Mouse (Mus musculus) heart, adult 2 months (tissue): ENCODE results near the gene Snd1. TPM values are rescaled to one million over a fixed set of nuclear protein-coding genes. Genes with fewer than 3 reads are reported as not detected.

Experiments
- DNase-seq, 2 experiments: peaks; one replicate each; pipeline ENCODE4 v3.0.0; 2021
- H3K27ac ChIP-seq: fragments of 200-600 bp; 2 replicates; pipeline ENCODE4 v1.8.1; 2022
- H3K27me3 ChIP-seq: fragments of 200-500 bp; 2 replicates; pipeline ENCODE4 v1.6.1; 2012; ENCODE audit warnings: mild to moderate bottlenecking, low read length, inconsistent platforms, mixed read lengths; ENCODE audit not compliant: control insufficient read depth, insufficient read depth
- H3K36me3 ChIP-seq: fragments of 200-500 bp; 2 replicates; pipeline ENCODE4 v1.6.1; 2012; ENCODE audit warnings: low read length, inconsistent platforms; ENCODE audit not compliant: control insufficient read depth, insufficient read depth
- H3K4me1 ChIP-seq: fragments of 200-500 bp; 2 replicates; pipeline ENCODE4 v1.6.1; 2011; ENCODE audit warnings: low read length; ENCODE audit not compliant: control insufficient read depth, insufficient read depth
- H3K4me3 ChIP-seq: fragments of 200-600 bp; 2 replicates; pipeline ENCODE4 v1.8.1; 2022
- H3K79me2 ChIP-seq: fragments of 200-500 bp; replicated peaks from 2 replicates; pipeline ENCODE4 v1.6.1; 2012; ENCODE audit warnings: mild to moderate bottlenecking, inconsistent platforms, low read length, moderate library complexity, mixed read lengths; ENCODE audit not compliant: control insufficient read depth, insufficient read depth
- H3K9ac ChIP-seq: fragments of 200-500 bp; 2 replicates; pipeline ENCODE4 v1.6.1; 2012; ENCODE audit warnings: low read depth, mild to moderate bottlenecking, control low read depth, inconsistent platforms, low read length, mixed read lengths
- CTCF ChIP-seq: fragments of 200-600 bp; IDR thresholded peaks from 2 replicates; pipeline ENCODE4 v1.8.1; 2022; ENCODE audit warnings: antibody characterized with exemption, mild to moderate bottlenecking, moderate library complexity
- EP300 ChIP-seq: fragments of 200-500 bp; IDR thresholded peaks from 2 replicates; pipeline ENCODE4 v1.6.1; 2011; ENCODE audit warnings: low read depth, low read length, control low read depth; ENCODE audit not compliant: insufficient read depth
- POLR2A ChIP-seq: fragments of 200-500 bp; IDR thresholded peaks from 2 replicates; pipeline ENCODE4 v1.6.1; 2011; ENCODE audit warnings: mild to moderate bottlenecking, low read depth, low read length, control low read depth; ENCODE audit not compliant: insufficient read depth
- WGBS: fragments of 180-500 bp; shearing (Covaris S2); methylation state at CpG from one replicate; pipeline ENCODE4 v1.1.7; 2018; 5-methylcytosine and 5-hydroxymethylcytosine counted together
- intact Hi-C: fragments of 180-260 bp; cut with DNase I; formaldehyde crosslinking; loops from one replicate; pipeline ENCODE4 v1.15.1; 2025
- polyA plus RNA-seq: library from polyadenylated mRNA; depleted of rRNA; stranded (reverse); fragments of >200 nt; gene quantifications from 2 replicates; pipeline ENCODE4 v1.2.3, GENCODE M21; 2012
- total RNA-seq, 2 experiments: library from RNA; stranded (reverse); gene quantifications; 2 replicates each; pipeline ENCODE4 v1.2.3; 2021

Snd1 gene
- total and polyA plus RNA-seq, 3 experiments: 39.9 to 74.1 (median 62.4) TPM

GRCm38 (mm10) chr6:28767891-28768481 is 293.0 kb downstream of the Snd1 start:
- no peak for TF ChIP-seq EP300
- TF ChIP-seq POLR2A: no peak
- no peak for TF ChIP-seq CTCF
- intact Hi-C loops: no loop called here
- H3K9ac ChIP-seq: no peak overlapping the region
- peaks cover 4% of the 10 kb centered on the region for H3K4me1 ChIP-seq
- WGBS: 74% methylated on average over 6 of the region's 6 CpGs
- no peaks in the 10 kb centered on the region for H3K27me3 ChIP-seq
- H3K36me3 ChIP-seq: no peaks in the 10 kb centered on the region; the same call in 1 of the 2 replicates
- H3K27ac ChIP-seq: no peak overlapping the region
- no peak overlapping the region for H3K4me3 ChIP-seq
- no peaks in the 10 kb centered on the region for H3K79me2 ChIP-seq
- no peak for DNase-seq

GRCm38 (mm10) chr6:28771331-28771730 is 296.4 kb downstream of the Snd1 start:
- intact Hi-C loops: no loop called here
- TF ChIP-seq EP300 (no peak), CTCF (no peak), POLR2A (no peak)
- DNase-seq: no peak
- H3K4me1 ChIP-seq: peaks cover 2% of the 10 kb centered on the region
- H3K27ac ChIP-seq: no peak overlapping the region
- H3K9ac ChIP-seq: no peak overlapping the region
- H3K79me2 ChIP-seq: no peaks in the 10 kb centered on the region
- H3K4me3 ChIP-seq: no peak overlapping the region
- no peaks in the 10 kb centered on the region for H3K27me3 ChIP-seq
- H3K36me3 ChIP-seq: no peaks in the 10 kb centered on the region
- 65% methylated on average over 2 of the region's 2 CpGs for WGBS

- 57% methylated on average over 3 of the region's 3 CpGs for WGBS
- no peak for DNase-seq
Observed at GRCm38 (mm10) chr6:28781696-28782095, 306.8 kb downstream of the Snd1 start.

GRCm38 (mm10) chr6:28783082-28783647 is 308.2 kb downstream of the Snd1 start:
- H3K4me3 ChIP-seq: no peak overlapping the region
- DNase-seq: no peak
- no peaks in the 10 kb centered on the region for H3K27me3 ChIP-seq
- no peaks in the 10 kb centered on the region for H3K79me2 ChIP-seq
- H3K4me1 ChIP-seq: no peaks in the 10 kb centered on the region
- no peak for TF ChIP-seq EP300
- no peak for TF ChIP-seq POLR2A
- no peak for TF ChIP-seq CTCF
- H3K9ac ChIP-seq: no peak overlapping the region
- H3K27ac ChIP-seq: no peak overlapping the region
- 74% methylated on average over 4 of the region's 4 CpGs for WGBS
- peaks cover 4% of the 10 kb centered on the region; the same call in 1 of the 2 replicates for H3K36me3 ChIP-seq
- intact Hi-C loops: no loop called here

More at GRCm38 (mm10) chr6:28781696-28782095, 306.8 kb downstream of the Snd1 start:
- no peak overlapping the region for H3K4me3 ChIP-seq
- intact Hi-C loops: no loop called here
- H3K27me3 ChIP-seq: no peaks in the 10 kb centered on the region
- H3K4me1 ChIP-seq: no peaks in the 10 kb centered on the region
- no peak overlapping the region for H3K9ac ChIP-seq
- no peak overlapping the region for H3K27ac ChIP-seq
- TF ChIP-seq POLR2A: no peak
- no peak for TF ChIP-seq CTCF
- TF ChIP-seq EP300: no peak
- H3K79me2 ChIP-seq: no peaks in the 10 kb centered on the region
- H3K36me3 ChIP-seq: peaks cover 4% of the 10 kb centered on the region; the same call in 1 of the 2 replicates

- Histone ChIP-seq H3K36me3 (peaks cover 4% of the 10 kb centered on the region; the same call in 1 of the 2 replicates), H3K9ac (no peak overlapping the region), H3K4me1 (no peaks in the 10 kb centered on the region), H3K4me3 (no peak overlapping the region), H3K27ac (no peak overlapping the region), H3K79me2 (no peaks in the 10 kb centered on the region), H3K27me3 (no peaks in the 10 kb centered on the region)
- WGBS: 85% methylated on average over 5 of the region's 5 CpGs
- TF ChIP-seq CTCF: no peak
- TF ChIP-seq EP300: no peak
- no peak for TF ChIP-seq POLR2A
- no peak for DNase-seq
- intact Hi-C loops: no loop called here
Observed at GRCm38 (mm10) chr6:28783953-28784352, 309.0 kb downstream of the Snd1 start.

GRCm38 (mm10) chr6:28785770-28786169 is 310.8 kb downstream of the Snd1 start:
- peaks cover 4% of the 10 kb centered on the region; the same call in 1 of the 2 replicates for H3K36me3 ChIP-seq
- no peaks in the 10 kb centered on the region for H3K79me2 ChIP-seq
- H3K27me3 ChIP-seq: no peaks in the 10 kb centered on the region
- H3K27ac ChIP-seq: no peak overlapping the region
- H3K9ac ChIP-seq: no peak overlapping the region
- no peak overlapping the region for H3K4me3 ChIP-seq
- TF ChIP-seq EP300 (no peak), CTCF (no peak), POLR2A (no peak)
- WGBS: 53% methylated on average over 8 of the region's 8 CpGs
- intact Hi-C loops: no loop called here
- no peak for DNase-seq
- no peaks in the 10 kb centered on the region for H3K4me1 ChIP-seq
